Mouse (Mus musculus) liver, adult 10 weeks (tissue): ENCODE data around the gene Mup2. TPM values are rescaled to one million over a fixed set of nuclear protein-coding genes. Genes with fewer than 3 reads are reported as not detected.

ENCODE experiments used
- polyA plus RNA-seq: library from polyadenylated mRNA; stranded (reverse); fragments of 350-450 nt; fragmentation: Illumina TruSeq; extraction: RNeasy Lipid Tissue Mini Kit (QIAGEN cat#74804); gene quantifications from one replicate; pipeline ENCODE4 v1.2.3, GENCODE M21; 2014; ENCODE audit warnings: low read depth, low replicate concordance

Gene Mup2
- 132 TPM for polyA plus RNA-seq

GRCm38 (mm10) chr4:60154189-60154588, at the start of gene Mup2:
Mup2 (minus strand) TSS chr4:60154289.

Other genes starting within 250 kb of the Mup2 start
- not detected for gene Slc46a2, start 239.2 kb downstream of the Mup2 start, polyA plus RNA-seq
- gene Mup4, start 193.6 kb downstream of the Mup2 start, polyA plus RNA-seq = not detected
- gene Mup6, start 190.0 kb downstream of the Mup2 start, polyA plus RNA-seq = 0.66 TPM
- 41.2 TPM for gene Mup7, start 83.8 kb downstream of the Mup2 start, polyA plus RNA-seq
- gene Mup8, start 68.3 kb upstream of the Mup2 start, polyA plus RNA-seq = 1.2 TPM